Mouse (Mus musculus) B cell, adult 62 days (primary cell): ENCODE results near the gene Lrrc34. TPM values are rescaled to one million over a fixed set of nuclear protein-coding genes. Genes with fewer than 3 reads are reported as not detected.

Source experiments
- total RNA-seq: library from RNA; stranded (reverse); gene quantifications from 4 replicates; pipeline ENCODE4 v1.2.4, GENCODE M21; 2023

Lrrc34 gene
- total RNA-seq, result not detected in 4 replicates

DNA sequence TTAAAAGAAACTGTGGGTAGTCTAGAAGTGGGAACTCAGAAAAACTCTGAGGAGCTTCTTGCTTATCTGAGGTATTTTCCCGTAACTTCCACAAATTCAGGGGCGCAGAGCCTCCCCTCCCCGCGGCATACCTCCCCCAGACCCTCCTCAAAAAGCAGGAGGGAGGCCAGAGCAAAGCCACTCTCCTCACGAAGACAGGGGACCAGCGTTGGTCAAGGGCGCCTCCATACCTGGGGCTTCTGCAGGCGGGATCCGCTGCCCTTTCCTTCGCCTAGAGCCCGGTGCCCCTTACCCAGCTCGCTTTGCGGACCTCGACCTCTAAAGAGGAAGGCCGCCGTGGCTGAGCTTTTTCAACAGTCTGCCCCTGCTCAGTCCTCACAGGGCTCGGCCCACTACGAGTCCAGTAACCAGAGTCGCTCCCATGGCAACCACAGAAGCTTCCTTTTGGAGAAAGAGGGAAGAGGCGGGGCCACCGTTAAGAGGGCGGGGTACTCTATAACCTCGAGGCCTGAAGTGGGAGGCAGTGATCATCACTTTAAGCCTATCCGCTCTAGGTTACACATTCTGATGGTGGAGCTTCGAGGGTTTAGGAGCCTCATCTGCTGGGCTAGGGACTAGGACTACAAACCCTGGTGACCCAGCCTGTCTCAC is at the start of gene Lrrc34:
Gene Lrrc34 (minus strand): TSS at position 430 of the 651 bp plus-strand sequence.

DNA sequence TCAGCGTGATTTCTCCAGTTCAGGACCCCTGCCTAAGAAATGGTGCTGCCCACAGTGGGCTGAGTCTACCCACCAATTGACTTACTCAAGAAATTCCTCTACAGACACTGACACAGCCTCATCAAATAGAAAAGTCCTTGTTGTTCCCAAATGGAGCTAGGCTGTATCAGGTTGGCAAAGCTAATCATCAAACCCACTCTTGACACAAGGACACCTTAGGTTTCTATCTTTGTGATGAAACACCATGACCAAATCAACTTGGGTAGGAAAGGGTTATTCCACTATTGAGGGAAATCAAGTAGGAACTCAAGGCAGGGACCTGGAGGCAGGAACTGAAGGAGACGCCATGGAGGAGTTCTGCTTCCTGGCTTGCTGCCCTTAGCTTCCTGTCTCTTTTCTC is 3.5 kb downstream of the Lrrc34 start, which contains the start of gene Lrriq4:
Gene Lrriq4 (plus strand): TSS at position 301 of the 400 bp plus-strand sequence.

DNA sequence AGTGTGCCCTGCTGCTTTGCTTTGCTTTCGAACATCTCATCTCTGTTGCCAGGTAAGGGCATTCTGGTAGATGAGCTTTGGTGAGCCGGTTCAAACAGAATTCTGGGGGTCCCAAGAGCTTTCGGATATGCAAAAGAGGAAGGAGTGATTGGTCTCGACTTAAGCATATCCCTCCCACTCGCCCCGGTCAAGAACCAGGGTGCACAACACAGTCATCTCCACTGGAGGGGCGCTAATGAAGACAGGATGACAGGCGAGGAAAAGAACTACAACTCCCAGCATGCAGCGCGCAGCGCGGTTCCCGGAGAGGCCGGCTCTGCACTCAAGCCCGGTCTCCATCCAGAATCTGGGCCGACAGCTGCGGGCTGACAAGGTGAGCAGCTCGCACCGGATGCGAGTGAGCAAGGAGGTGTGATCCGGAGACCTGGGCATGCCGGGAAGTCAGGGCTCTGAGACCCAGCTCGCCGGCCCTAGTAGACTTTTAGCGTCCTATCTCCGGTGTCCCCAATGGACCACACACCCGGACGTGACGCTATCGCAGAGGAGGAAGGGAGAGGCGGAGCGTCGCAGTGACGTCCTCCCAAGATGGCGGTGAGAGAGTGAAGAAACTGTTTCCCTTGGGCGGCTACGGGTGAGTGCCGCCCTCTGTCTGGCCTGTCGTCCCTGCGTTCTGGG is 45.5 kb downstream of the Lrrc34 start, which contains the start of gene Mynn:
Gene Mynn (plus strand): TSS at position 1 of the 675 bp plus-strand sequence.

DNA sequence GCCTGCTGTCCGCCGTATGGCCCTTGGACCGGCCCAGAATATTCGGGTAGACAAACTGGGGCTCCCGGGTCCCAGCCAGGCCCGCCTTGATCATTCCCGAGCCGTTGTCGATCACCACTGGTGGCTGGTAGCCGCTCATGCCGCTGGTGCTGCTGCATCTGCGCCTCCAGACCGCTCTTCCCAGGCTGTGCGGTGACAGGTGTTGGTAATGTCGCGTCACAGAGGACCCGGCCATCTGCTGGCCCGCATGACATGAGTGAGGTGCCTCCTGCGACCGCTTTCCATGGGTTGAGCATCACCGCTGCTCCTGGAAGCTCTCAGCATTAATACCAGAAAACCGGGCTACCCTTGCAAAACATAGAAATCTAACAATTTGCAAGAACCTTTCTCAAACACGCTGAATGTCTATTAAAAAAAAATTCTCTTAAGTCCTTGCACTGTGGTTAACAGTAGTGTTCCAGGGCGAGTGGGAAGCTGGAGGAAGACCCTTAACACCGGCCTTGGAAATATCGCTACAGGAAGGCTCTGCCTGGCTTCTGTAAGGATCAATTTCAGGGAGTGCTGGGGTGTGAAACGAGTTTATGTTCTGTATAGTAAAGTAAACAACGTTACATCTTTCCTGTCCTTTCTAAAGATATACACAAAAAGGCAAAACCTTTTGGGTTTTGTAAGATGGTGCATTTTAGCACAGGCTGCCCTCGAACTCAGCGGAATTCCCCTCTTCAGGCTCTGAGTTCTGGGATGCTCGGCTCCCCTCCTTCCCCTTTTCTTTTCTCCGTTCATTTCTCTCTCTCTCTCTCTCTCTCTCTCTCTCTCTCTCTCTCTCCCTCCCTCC is 47.7 kb downstream of the Lrrc34 start, which contains the start of gene Actrt3:
Gene Actrt3 (minus strand): TSS at position 229 of the 835 bp plus-strand sequence.

Other genes with a start within 250 kb of the Lrrc34 start
- gene Mecom, start 99.9 kb downstream of the Lrrc34 start, total RNA-seq, result not detected in 4 replicates
- gene Actrt3, start 47.9 kb downstream of the Lrrc34 start, total RNA-seq, result 0.77 to 2.2 TPM (median 1.3 TPM) in 4 replicates
- 60.0 to 73.7 TPM (median 67.0 TPM) in 4 replicates for gene Mynn, start 45.8 kb downstream of the Lrrc34 start, total RNA-seq
- gene Lrriq4, start 3.4 kb downstream of the Lrrc34 start, total RNA-seq, result not detected in 4 replicates
- gene Lrrc31, start 52.0 kb upstream of the Lrrc34 start, total RNA-seq, result not detected in 4 replicates
- not detected in 4 replicates for gene Samd7, start 98.4 kb upstream of the Lrrc34 start, total RNA-seq
- 65.8 to 85.1 TPM (median 72.6 TPM) in 4 replicates for gene Sec62, start 145.0 kb upstream of the Lrrc34 start, total RNA-seq
- gene Gpr160, start 208.1 kb upstream of the Lrrc34 start, total RNA-seq, result 0.63 TPM in 1 of 4 replicates, not detected in the others